Comparison of ENCODE assay signal across 10 mouse cellular contexts in genomic region chr17:84498639-84499038, GRCm38 (mm10). TPM values are rescaled to one million over a fixed set of nuclear protein-coding genes. Genes with fewer than 3 reads are reported as not detected.
DNase-seq lines count a peak whose midpoint lies in the region; ATAC-seq and TF ChIP-seq lines count a peak whose summit lies in the region.
"Had no signal": no experiment of that assay in that cellular context is flagged by ENCODE, and none has a peak within 500 bp of the region (broad histone marks: within the 10 kb centered on the region; RNA-seq: fewer than 3 reads in every experiment).

No protein-coding gene starts in this region.

- H3K9me3 ChIP-seq in intestine, embryonic 14.5 days (ENCODE audit: control insufficient read depth, low read length) = no peaks in the 10 kb centered on the region
- H3K9me3 ChIP-seq in intestine, postnatal 0 days (ENCODE audit: control insufficient read depth) = no peaks in the 10 kb centered on the region
- no peaks in the 10 kb centered on the region for H3K9me3 ChIP-seq in embryonic facial prominence, embryonic 14.5 days (ENCODE audit: control insufficient read depth, low read length)

- H3K27me3 ChIP-seq in intestine, embryonic 14.5 days (replicated peaks; ENCODE audit: control insufficient read depth, insufficient read depth, low read length) = no peaks in the 10 kb centered on the region
- no peaks in the 10 kb centered on the region for H3K27me3 ChIP-seq in intestine, postnatal 0 days (replicated peaks; ENCODE audit: control insufficient read depth, insufficient read depth, low read length)
- no peaks in the 10 kb centered on the region for H3K27me3 ChIP-seq in embryonic facial prominence, embryonic 14.5 days (replicated peaks; ENCODE audit: control insufficient read depth, insufficient read depth, low read length)
- H3K27me3 ChIP-seq: Patski had no signal

- no peaks in the 10 kb centered on the region for H3K36me3 ChIP-seq in intestine, embryonic 14.5 days (ENCODE audit: control insufficient read depth, insufficient read depth, low read length)
- H3K36me3 ChIP-seq in intestine, postnatal 0 days (ENCODE audit: control insufficient read depth, insufficient read depth) = no peaks in the 10 kb centered on the region
- H3K36me3 ChIP-seq in embryonic facial prominence, embryonic 14.5 days (ENCODE audit: control insufficient read depth, insufficient read depth, low read length) = no peaks in the 10 kb centered on the region

- WGBS in intestine, embryonic 14.5 days = 40% methylated on average over 5 of the region's 5 CpGs
- WGBS in intestine, postnatal 0 days = 60% methylated on average over 5 of the region's 5 CpGs
- 53% methylated on average over 5 of the region's 5 CpGs for WGBS in embryonic facial prominence, embryonic 14.5 days

- no peak overlapping the region for H3K4me3 ChIP-seq in intestine, embryonic 14.5 days (ENCODE audit: low read depth, low read length)
- no peak overlapping the region for H3K4me3 ChIP-seq in intestine, postnatal 0 days (ENCODE audit: low read depth, low read length)
- no peak overlapping the region for H3K4me3 ChIP-seq in embryonic facial prominence, embryonic 14.5 days (ENCODE audit: low read depth, low read length)

- ATAC-seq in intestine, embryonic 14.5 days (replicated peaks; ENCODE audit: low FRiP score, low TSS enrichment, low read depth) = no peak
- no peak for ATAC-seq in intestine, postnatal 0 days
- ATAC-seq in embryonic facial prominence, embryonic 14.5 days (ENCODE audit: low read depth) = peak; percentile 88
- ATAC-seq: Patski had no signal

- H3K4me1 ChIP-seq in intestine, embryonic 14.5 days (replicated peaks; ENCODE audit: control insufficient read depth, insufficient read depth, low read length) = no peaks in the 10 kb centered on the region; the same call in none of the 2 replicates
- no peaks in the 10 kb centered on the region for H3K4me1 ChIP-seq in intestine, postnatal 0 days (replicated peaks; ENCODE audit: control insufficient read depth, insufficient read depth, low read length)
- no peaks in the 10 kb centered on the region for H3K4me1 ChIP-seq in embryonic facial prominence, embryonic 14.5 days (ENCODE audit: control insufficient read depth, insufficient read depth, low read length)

- no peak for TF ChIP-seq CTCF in intestine, postnatal 0 days (IDR thresholded peaks at IDR 0.05; ENCODE audit: low read depth)

- H3K4me2 ChIP-seq in intestine, embryonic 14.5 days (ENCODE audit: low read length) = no peak overlapping the region
- H3K4me2 ChIP-seq in intestine, postnatal 0 days (replicated peaks; ENCODE audit: low read depth) = no peak overlapping the region
- H3K4me2 ChIP-seq in embryonic facial prominence, embryonic 14.5 days (ENCODE audit: low read depth, low read length) = no peak overlapping the region

- no peak overlapping the region for H3K9ac ChIP-seq in intestine, embryonic 14.5 days (ENCODE audit: low read length)
- no peak overlapping the region for H3K9ac ChIP-seq in intestine, postnatal 0 days (ENCODE audit: low read depth, low read length)
- no peak overlapping the region for H3K9ac ChIP-seq in embryonic facial prominence, embryonic 14.5 days (ENCODE audit: low read depth, low read length)

- DNase-seq in intestine, embryonic 14.5 days (ENCODE audit: low spot score) = no peak
- peak; percentile 64 for DNase-seq in adipocyte (ENCODE audit: low spot score)
- peak; percentile 89 for DNase-seq in embryonic facial prominence, embryonic 14.5 days (ENCODE audit: low spot score)
- DNase-seq in kidney, postnatal 4 days = peak; percentile 70 to 75
- no peak for DNase-seq in c-Kit-positive CD71-positive TER-119-positive erythroid progenitor cells, embryonic 14.5 days (ENCODE audit: low spot score)
- no peak for DNase-seq in cerebellum, adult 11-12 months
- no peak for DNase-seq in spleen, postnatal 4 days (ENCODE audit: low spot score in 2 of 2)

- peak overlapping the region; percentile 83 for H3K27ac ChIP-seq in intestine, embryonic 14.5 days (ENCODE audit: low read depth)
- H3K27ac ChIP-seq in intestine, postnatal 0 days (ENCODE audit: low read depth, low read length) = no peak overlapping the region
- peak overlapping the region; percentile 70 for H3K27ac ChIP-seq in embryonic facial prominence, embryonic 14.5 days (replicated peaks; ENCODE audit: low read depth, low read length)
- H3K27ac ChIP-seq: macrophage had no signal

RNA-seq across cellular contexts. Expression of gene Plekhh2, which starts 13.1 kb away (rescaled TPM):
- 12.7 and 17.2 TPM in 2 replicates for polyA plus RNA-seq in intestine, embryonic 14.5 days (2014; fragmentation: Nextera tagmentation; extraction: Ambion mirVana)
- polyA plus RNA-seq in intestine, postnatal 0 days (2015; fragmentation: Nextera tagmentation; extraction: Ambion mirVana) = 2.4 and 2.8 TPM in 2 replicates
- 8.0 and 9.0 TPM in 2 replicates for polyA plus RNA-seq in embryonic facial prominence, embryonic 14.5 days (2014; fragmentation: Nextera tagmentation; extraction: Ambion mirVana)

RNA-seq across cellular contexts. Expression of gene Thada, which starts 32.6 kb away (rescaled TPM):
- 10.8 and 12.3 TPM in 2 replicates for polyA plus RNA-seq in intestine, embryonic 14.5 days (2014; fragmentation: Nextera tagmentation; extraction: Ambion mirVana)
- polyA plus RNA-seq in intestine, postnatal 0 days (2015; fragmentation: Nextera tagmentation; extraction: Ambion mirVana) = 1.3 and 1.5 TPM in 2 replicates
- 6.2 and 6.9 TPM in 2 replicates for polyA plus RNA-seq in embryonic facial prominence, embryonic 14.5 days (2014; fragmentation: Nextera tagmentation; extraction: Ambion mirVana)

Comparison
In these comparisons a context has a peak if more than half of its experiments do, and no peak if none do; other contexts are left out.
1. DNase-seq: peak in adipocyte (single experiment), embryonic facial prominence, embryonic 14.5 days (single experiment) and kidney, postnatal 4 days (2 of 2); none in intestine, embryonic 14.5 days (single experiment), c-Kit-positive CD71-positive TER-119-positive erythroid progenitor cells, embryonic 14.5 days (single experiment), cerebellum, adult 11-12 months (single experiment) and spleen, postnatal 4 days (0 of 2).